Mouse (Mus musculus) thymus, postnatal 36 days (tissue): Measurements from ENCODE around the gene Hpf1.

Source experiments
- DNase-seq, 2 experiments: peaks; one replicate each; pipeline ENCODE4 v3.0.0; 2022; ENCODE audit warnings: mixed read lengths in 2 of 2

Gene Hpf1

DNA sequence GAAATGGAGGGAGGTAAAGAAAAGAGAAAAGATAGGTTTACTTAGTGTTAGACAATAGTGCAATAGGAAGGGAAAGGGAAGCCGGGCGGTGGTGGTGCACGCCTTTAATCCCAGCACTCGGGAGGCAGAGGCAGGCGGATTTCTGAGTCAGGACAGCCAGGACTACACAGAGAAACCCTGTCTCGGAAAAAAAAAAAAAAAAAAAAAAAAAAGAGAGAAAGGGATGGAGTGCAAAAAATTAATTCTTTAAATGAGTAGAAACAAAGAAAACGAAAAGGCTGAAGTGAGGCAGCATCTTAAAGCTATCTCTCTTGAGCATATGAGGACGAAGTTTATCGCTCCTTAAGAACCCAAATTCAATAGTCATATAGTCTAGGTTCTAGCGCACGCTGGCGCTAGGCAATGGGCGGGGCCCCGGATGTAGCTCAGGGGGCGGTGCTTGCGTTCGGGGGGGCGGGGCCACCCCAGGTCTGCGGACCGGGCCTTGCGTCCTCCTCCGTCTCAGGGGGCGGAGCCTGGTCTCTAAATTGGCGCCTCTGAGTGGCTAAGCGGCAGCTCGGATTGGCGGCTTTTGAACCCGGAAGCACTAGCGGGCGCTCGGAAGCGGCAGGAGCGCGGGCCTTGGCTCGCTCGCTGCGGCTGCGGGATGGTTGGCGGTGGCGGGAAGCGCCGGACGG, at the start of gene Hpf1:
Hpf1 (plus strand) TSS at position 576 of the 677 bp plus-strand sequence.
- DNase-seq, result peak; percentile 93 to 97

DNA sequence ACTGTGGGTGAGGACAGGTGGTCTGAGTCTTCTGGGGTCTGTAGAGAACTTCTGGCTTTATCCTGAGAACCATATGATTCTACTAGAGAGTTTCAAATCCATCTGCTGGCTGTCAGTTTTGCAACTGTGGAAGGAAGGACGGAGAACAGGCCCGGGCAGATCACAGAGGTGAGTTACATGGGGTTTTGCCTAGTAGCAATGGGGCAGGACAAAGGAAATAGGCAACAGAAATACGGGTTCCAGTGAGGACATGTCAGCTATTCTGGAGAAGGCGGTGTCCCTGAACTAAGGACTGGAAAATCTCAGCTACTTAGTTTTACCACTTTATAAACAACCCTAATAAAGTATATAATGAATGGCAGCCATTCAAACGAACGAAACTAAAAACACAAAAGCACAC, 47.8 kb upstream of the Hpf1 start:
- DNase-seq, result no peak

DNA sequence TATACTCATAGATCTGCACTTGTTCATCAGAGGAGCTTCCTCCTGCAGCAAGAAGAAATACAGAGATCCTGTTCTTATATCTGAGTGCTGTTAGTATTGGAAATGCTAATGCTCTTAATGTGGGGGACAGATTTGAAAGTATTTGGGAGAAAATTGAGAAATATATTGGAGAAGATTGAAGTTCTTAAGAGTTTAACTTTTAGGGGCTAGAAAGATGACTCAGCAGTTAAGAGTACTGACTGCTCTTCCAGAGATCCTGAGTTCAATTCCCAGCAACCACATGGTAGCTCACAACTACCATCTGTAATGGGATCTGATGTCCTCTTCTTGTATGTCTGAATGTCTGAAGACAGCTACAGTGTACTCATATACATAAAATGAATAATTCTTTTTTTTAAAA, 32.7 kb upstream of the Hpf1 start:
- DNase-seq, result no peak

DNA sequence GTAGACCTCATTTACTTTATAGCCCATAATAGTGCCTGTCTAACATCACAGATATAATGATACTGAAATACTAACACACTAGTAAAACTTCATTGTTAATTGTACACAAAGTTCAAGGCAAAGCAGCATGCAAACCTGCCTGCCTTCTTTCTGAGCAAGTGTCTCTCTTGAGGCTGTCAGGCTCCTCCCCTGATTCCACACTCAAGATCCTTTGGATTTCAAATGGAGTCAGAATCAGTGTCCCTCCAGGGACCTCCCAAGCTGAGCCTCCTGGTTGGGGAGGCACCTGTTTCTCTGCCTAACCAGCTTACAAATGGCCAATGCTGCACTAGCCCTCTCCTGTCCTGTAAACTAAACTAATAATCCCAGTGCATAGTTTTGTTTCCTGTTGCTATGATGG, 32.1 kb upstream of the Hpf1 start:
- no peak for DNase-seq

DNA sequence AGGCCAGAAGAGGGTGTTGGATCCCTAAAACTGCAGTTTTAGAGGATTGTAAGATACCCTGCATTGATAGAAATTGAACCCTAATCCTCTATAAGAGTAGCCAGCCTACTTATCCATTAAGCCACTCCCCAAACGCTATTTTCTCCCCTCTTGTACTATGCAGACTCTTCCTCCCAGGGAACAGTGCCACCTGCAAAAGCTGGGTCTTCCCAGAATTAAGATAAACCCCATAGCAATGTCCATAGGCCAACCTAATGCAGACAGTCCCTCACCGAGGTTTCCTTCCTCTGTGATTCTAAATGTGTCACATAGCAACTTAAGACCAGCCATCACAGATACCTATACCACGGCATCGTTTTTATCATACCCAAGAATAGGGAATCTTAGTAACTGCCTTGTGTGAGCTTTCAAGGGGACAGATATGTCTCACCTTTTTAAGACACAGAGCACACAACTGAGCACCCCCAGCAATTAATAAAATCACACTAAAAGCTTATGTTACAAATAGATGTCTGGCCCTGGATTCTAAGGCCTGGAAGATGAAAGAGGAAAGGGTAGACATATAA, 31.2 kb upstream of the Hpf1 start:
- DNase-seq, result no peak

DNA sequence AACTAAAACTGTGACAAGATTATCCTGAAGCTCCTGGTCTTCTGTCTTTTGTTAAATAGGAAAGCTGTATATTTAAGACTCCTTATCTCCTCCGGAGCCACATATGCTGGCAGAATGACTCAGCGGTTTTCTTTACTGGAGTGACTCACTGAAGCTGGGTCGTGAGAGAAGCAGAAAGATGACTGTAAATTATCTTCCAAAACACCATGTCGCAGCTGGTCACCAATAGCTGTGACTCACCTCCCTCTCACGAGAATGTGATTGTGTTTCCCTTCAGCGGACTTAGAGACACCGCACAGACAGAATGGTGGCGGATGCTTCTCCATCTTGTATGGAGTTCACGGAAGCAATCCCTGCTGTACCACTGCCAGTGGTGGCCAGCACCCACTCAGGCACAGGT, 30.6 kb upstream of the Hpf1 start:
- no peak for DNase-seq

DNA sequence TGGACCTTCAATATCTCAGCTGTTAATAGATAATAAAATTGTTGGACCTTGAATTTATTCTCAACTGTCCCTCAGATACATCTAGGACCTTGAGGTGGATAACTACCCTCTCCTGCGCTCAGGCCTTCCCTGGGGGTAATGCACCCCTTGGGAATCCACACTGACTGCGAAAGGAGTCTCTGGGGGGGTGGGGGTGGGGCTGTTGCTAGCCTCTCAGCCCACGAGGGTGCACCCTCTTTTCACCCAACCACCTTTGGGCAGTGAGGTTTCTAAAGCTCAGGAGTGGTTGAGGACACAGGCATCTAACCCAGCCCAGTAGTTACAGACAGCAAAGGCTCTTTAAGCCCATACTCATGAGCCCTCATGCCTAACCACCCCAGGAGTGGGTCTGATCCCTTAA, 29.5 kb upstream of the Hpf1 start:
- DNase-seq, result no peak

DNA sequence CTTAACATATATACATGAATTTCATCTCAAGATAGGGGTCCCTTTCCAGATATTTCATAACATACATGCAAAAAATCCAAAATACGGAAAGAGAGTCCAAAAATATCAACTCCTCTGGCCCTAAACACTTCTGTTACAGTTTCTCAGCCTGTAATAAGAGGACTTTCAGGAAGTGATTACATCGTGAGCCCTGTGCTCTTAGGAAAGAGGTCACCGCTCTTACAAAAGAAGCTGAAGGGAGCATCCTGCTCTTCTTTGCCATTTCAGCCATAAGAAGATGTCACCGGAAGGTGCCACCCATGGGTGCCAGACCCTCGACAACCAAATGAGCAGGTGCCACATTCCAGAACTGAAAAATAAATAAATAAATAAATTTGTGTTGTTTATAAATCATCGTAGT, 28.4 kb upstream of the Hpf1 start:
- no peak for DNase-seq

DNA sequence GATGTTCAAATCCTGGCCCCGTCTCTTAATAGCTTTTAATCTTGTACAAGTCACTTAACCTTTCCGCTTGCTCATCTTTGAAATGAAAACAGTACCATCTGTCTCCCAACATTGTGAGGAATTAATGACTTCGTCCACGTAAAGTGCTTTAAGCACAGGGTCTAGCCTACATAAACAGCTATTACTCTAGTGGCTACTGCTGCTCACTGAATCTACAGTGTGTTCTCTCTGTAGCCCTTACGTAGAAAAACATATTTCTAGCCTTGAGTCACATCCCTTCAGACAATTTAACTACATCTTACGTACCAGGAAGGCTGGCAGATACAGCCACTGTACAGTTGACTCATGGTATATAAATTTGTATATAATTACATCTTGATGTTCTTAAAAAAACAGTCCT, 25.3 kb upstream of the Hpf1 start:
- no peak for DNase-seq

DNA sequence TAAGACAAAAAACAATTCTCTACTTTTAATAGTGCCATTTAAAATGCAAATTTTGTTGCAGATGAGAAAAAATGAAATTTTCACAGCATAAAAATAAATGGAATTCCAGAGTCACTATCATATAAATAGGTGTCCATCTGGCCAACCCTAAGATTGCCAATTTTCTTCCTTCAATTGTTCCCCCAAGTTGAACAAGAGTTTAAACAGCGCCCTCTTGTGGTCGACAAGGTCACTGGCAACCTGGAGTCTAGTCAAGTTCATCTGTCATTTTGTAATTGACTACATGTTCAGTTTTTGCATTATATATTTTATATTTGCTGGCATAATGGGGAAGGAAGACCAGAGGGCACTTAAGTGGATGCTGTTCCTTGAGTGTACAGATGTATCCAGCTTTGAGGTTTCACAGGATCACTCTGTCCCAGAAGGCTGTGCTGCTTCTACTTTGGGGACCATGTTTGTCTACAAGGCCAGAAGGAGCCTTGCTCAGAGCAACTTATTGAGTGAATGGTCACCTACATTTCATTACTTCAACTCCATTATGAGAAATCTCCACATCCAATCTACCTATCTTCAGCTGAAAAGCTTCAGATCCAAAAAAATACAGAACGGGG, 24.6 kb upstream of the Hpf1 start:
- peak in 1 of 2 experiments; percentile 11 for DNase-seq

DNA sequence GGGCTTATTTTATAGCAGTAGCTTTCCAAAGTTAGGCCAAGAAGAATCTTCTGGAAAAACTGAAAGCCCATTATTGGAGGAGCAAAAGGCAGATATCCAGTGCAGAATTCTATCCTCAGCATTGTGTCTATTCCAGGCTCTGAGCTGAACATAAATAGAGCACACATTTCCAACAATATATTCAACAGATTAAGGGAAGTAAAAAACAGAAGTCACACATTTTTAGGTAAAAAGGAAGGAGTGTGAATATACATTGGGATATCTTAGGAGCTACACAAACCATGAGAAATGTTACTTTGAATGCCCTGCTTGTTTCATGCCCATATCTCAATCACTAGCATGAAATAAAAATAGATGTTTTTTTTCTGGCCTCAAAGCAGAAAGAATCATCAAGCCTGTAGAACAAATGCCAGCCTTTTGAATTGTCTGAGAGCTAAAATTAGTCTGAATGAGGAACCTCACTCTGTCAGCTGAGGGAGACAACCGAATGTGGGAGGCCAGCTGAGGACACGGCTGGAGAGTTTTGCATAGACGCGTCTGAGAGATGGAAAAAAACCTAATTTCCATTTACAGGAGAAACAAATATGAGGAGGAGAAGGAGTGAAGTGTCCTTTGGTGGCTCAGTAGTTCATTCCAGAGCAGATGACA, 22.6 kb upstream of the Hpf1 start:
- no peak for DNase-seq

DNA sequence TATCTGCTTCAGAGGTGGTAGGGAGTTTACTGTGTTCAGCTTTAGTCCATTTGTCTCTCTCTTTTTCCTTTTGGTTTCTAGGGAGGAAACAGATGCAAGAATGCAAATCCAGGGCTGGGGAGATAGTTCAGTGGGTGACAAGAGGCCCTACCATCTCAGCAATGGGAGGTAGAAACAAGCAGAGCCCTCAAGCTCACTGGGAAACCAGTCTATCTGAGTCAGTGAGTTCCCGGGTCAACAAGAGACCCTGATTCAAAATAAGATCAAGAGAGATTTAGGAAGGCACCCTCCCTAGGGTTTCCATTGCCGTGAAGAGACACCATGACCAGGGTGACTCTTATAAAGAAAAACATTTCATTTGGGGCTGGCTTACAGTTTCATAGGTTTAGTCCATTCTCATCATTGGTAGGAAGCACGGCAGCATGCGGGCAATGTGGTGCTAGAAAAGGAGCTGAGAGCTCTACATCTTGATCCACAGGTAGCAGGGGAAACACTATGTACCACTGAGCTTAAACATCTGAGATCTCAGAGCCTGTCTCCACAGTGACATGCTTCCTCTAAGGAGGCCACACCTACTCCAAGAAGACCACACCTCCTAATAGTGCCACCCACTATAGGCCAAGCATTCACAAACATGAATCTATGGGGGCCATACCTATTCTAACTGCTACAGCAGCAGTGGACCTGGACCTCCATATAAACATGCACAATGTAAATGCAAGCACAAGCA, 21.8 kb upstream of the Hpf1 start:
- no peak for DNase-seq

DNA sequence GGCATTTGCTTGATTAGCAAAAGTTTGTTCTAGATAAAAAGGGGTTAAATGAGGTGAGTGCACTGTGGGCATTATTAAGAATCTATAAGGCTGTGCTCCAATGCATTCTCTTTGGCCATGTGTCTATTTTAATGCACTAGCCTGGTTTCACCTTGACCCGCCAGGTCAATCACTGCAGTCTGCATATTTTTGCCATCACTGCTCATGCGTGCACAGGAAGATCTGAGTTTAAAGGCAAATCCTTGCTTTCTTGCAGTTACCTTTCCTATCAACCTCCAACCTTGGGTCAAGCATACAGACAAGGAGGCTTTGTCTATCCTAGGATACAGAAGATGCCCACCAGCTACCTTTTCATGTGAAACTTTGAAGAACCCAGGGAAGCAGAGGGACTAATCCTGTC, 20.5 kb upstream of the Hpf1 start:
- DNase-seq, result no peak

DNA sequence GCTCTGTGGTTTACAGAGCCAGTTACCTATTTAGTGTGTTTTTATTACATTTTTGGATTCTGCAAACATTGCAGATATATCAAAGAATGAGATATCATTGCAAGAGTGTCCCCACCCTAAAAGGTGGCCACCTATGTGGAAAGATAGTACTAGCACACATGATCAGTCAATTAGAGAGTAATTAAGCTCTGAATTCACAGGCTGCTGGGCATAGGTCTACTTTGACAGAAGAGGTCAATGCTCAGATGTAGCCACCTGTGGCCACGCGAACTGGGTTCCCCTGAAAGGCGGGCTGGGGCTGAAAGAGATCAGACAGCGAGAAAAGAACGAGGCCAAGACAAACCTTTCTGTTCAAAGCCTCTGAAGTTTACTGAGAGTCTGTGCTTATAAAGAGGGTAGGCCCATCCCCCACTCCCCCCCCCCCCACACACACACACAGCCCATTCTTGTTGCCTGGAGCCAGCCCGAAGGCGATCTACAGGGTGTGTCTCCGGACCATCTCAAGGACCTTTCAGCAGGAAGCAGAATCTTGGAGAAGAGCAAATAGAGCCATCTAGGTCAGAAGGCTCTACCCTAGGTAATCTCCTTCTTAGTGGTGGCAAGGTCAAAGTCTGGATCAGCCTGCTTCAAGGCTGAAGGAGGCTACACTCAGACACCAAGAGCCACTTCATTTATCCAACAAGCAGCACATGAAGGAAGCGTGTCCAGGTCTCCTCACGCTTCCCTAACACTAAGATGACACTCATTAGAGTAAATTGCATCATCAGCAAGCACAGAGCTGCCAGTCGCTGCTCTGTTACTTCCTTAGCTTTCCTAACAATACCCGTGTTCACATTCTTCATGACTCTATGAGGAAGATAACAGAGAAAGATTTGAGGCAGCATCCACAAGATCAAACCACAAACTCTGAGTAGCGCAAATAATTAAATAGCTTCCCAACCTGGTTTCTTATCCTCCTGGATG, 19.7 kb upstream of the Hpf1 start:
- DNase-seq, result no peak

DNA sequence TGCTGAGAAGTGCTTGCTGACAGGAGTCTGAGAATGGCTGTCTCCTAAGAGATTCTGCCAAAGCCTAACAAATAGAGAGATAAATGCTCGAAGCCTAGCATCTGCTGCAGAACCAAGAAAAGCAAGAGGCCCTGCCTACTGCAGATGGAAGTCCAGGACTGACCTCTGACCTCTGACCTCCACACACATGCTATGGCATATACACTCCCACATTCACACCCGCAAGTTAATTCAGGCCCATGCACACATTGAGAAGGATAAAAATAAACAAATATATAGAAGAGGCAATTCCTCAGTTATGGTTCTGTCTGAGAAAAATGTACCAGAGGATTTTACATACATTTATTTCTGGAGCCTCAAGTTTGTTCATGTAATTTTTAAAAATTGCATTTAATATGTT, 11.6 kb upstream of the Hpf1 start:
- no peak for DNase-seq

DNA sequence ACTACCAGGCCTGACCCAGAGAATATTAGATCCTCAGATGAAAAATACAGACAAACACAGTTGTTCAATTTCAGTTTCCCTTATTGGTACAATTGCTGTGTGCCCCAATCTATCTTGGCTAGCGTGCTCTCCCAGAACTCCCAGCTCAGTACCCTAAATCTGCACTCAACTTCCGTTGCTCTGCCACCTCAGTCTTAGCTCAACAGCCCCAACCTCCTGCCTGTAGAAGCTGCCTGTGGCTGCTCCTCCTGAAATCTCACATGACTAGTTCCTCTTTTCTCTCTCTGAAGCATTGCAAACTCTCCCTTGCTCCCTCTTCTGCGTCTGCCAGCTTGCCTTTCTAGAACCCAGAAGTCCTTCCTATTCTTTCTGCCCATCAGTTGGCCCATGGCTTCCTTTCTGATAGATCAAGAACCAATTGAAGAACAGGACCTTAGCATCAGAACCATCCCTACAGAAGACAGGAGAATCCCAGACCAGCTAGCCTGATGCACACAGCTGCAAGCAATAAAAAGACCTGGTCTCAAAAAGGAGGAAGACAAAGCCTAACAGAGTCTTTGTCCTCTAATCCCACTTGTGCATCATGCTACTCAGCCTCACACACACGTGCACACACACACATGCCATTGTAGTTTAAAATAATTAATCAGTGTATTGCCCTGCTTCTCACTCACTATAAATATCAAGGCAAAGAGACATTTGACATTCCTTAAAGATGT, 6.6 kb upstream of the Hpf1 start:
- DNase-seq, result no peak

DNA sequence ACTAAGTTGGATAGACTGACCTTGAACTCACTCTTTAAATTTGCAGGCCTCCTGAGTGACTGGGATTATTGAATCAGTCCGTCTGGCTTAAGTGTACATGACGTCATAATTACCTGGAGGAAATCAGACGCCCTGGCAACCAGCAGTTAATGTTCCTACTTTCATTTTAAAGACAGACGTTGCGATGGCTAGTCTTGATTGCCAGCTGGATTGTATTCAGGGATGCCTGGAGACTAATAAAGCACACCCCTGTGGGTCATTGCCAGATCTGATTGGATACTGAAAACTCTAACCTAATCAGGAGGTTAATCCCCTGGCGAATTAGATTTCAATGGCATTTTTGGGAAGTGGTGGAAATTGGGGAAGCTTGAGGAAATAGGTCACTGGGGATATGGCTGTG, 3.5 kb upstream of the Hpf1 start:
- no peak for DNase-seq

DNA sequence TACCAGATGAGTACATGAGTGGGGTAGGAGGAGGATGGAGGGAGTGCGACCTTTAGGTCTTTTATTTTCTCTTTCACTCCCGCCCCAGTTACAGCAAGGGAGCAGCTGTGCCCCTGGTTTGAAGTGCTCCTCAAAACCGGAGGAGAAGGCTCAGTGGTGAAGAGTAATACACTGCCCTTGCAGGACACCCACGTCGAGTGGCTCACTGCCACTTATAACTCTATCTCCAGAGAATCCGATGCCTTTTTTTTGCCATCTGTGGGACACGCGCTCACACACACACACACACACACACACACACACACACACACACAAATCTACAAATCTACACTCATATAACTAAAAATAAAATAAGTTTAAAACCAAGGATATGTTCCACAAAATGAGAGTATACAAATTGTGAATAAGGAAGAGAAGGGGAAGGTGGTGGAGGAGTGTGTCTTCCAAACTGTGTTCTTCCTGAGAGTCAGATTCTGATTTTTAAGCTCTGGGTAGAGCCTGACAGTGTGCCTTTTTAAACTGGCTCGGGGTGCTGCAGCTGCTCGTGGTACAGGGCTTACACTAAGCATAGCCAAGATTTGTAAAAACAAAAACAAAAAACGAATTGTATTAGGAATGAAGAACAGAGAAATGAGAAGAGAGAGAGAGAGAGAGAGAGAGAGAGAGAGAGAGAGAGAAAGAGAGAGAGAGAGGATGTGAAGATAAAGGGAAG, 931 bp upstream of the Hpf1 start:
- no peak for DNase-seq

DNA sequence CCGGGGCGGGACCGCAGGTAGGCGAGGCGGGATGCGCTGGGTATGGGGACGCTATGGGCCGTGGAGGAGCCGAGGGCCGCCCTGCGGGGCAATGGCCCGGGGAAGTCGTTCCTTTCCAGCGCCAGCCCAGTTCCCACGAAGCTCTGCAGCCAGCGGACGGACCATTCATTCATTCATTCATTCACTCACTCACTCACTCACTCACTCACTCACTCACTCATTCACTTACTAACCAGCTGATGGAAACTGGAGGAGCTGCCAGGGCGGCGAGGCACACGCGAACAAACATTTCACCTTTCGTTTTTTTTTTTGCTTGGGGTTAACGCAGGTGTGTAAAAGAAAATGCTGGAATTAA, 279 bp downstream of the Hpf1 start:
- no peak for DNase-seq

DNA sequence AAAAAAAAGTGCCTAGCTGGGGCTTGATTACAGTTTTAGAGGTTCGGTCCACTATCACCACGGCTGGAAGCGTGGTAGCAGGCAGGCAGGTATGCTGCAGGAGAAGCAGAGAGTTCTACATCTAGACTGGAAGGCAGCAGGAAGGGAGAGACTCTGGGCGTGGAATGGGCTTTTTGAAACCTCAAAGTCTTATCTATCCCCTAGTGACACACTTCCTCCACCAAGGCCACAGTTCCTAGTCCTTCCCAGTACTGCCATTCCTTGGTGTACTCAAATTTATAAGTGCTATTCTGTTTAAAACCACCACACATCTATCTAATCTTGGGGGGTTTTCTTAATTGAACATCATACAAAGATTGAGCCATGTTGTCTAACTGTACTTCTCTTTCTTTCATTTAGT, 1.5 kb downstream of the Hpf1 start:
- no peak for DNase-seq

DNA sequence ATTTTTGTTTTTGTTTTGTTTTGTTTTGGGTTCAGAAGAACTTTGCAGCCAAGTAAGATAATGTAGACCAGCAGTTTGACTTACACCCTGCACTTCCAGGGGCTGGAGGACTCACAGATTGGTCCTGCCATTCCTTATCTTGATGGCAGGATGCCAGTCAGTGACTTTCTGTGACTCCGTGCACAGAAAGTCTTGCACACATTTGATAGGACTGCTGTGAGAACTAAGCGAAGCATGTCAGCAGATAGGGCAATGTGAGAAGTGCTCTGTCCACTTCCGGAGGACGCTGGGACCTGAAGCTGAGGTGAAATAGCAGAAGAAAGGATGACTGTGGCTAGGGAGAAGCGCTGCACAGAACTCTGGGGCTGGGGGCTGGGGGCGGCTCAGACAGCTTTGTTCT, 5.7 kb downstream of the Hpf1 start:
- DNase-seq, result no peak
